Mouse (Mus musculus) olfactory bulb, adult 2 months (tissue): Measurements from ENCODE around the gene Top3b. TPM values are rescaled to one million over a fixed set of nuclear protein-coding genes. Genes with fewer than 3 reads are reported as not detected.

Experiments used
- H3K27ac ChIP-seq: fragments of 200-500 bp; 2 replicates; pipeline ENCODE4 v1.5.1; 2012; ENCODE audit warnings: low read depth, low read length; ENCODE audit not compliant: insufficient read depth
- H3K4me1 ChIP-seq: fragments of 200-500 bp; 2 replicates; pipeline ENCODE4 v1.6.1; 2012; ENCODE audit warnings: low read length; ENCODE audit not compliant: control insufficient read depth, insufficient read depth
- H3K4me3 ChIP-seq: fragments of 200-500 bp; 2 replicates; pipeline ENCODE4 v1.5.1; 2012; ENCODE audit warnings: mild to moderate bottlenecking, low read depth, low read length, moderate library complexity; ENCODE audit not compliant: insufficient read depth
- CTCF ChIP-seq: fragments of 200-500 bp; IDR thresholded peaks from 2 replicates; pipeline ENCODE4 v1.5.1; 2012; ENCODE audit warnings: low read depth, mild to moderate bottlenecking, low read length, moderate library complexity; ENCODE audit not compliant: insufficient read depth
- POLR2A ChIP-seq: fragments of 200-500 bp; IDR thresholded peaks from 2 replicates; pipeline ENCODE4 v1.6.1; 2012; ENCODE audit warnings: mild to moderate bottlenecking, low read depth, low read length, moderate library complexity; ENCODE audit not compliant: insufficient read depth
- WGBS: fragments of 180-500 bp; shearing (Covaris S2); methylation state at CpG from one replicate; pipeline ENCODE4 v1.1.7; 2018; 5-methylcytosine and 5-hydroxymethylcytosine counted together
- polyA plus RNA-seq: library from polyadenylated mRNA; stranded (reverse); fragments of >200 nt; gene quantifications from 2 replicates; pipeline ENCODE4 v1.2.4, GENCODE M21; 2012; ENCODE audit warnings: low replicate concordance; ENCODE audit not compliant: missing spikeins, insufficient read depth, insufficient read length

Gene Top3b
- polyA plus RNA-seq, 1 experiment, result not detected

GRCm38 (mm10) chr16:16896015-16896381 lies 25.5 kb downstream of the Top3b start:
- TF ChIP-seq POLR2A, result no peak
- Histone ChIP-seq H3K27ac (no peak overlapping the region), H3K4me3 (no peak overlapping the region), H3K4me1 (peaks cover 10% of the 10 kb centered on the region; the same call in 1 of the 2 replicates)
- WGBS, result 17% methylated on average over 4 of the region's 4 CpGs

GRCm38 (mm10) chr16:16896382-16897055 lies 26.0 kb downstream of the Top3b start, which contains the start of gene Ppm1f:
TSS of gene Ppm1f (plus strand) at chr16:16896469.
- peak; percentile 65; the same call in 1 of the 2 replicates for TF ChIP-seq POLR2A
- TF ChIP-seq CTCF, result peak; percentile 85
- Histone ChIP-seq H3K4me1 (peaks cover 10% of the 10 kb centered on the region; the same call in 1 of the 2 replicates), H3K27ac (peak within 1 kb of the TSS; percentile 17), H3K4me3 (peak within 1 kb of the TSS; percentile 68)
- WGBS, result under 1% methylated on average over 29 of the region's 29 CpGs

GRCm38 (mm10) chr16:16897056-16897584 lies 26.6 kb downstream of the Top3b start:
- TF ChIP-seq CTCF, result no peak
- TF ChIP-seq POLR2A, result no peak
- Histone ChIP-seq H3K4me1 (peaks cover 10% of the 10 kb centered on the region; the same call in 1 of the 2 replicates), H3K27ac (peak overlapping the region; percentile 17), H3K4me3 (peak overlapping the region; percentile 68)
- 19% methylated on average over 10 of the region's 10 CpGs for WGBS

- Histone ChIP-seq H3K27ac (no peak overlapping the region), H3K4me1 (peaks cover 8% of the 10 kb centered on the region; the same call in 1 of the 2 replicates), H3K4me3 (no peak overlapping the region)
- TF ChIP-seq POLR2A (no peak), CTCF (no peak)
- 76% methylated on average over 4 of the region's 4 CpGs for WGBS
Measured at GRCm38 (mm10) chr16:16902329-16902728, 31.8 kb downstream of the Top3b start.

GRCm38 (mm10) chr16:16903188-16903587 lies 32.7 kb downstream of the Top3b start:
- H3K4me1 ChIP-seq, result peaks cover 6% of the 10 kb centered on the region; the same call in 1 of the 2 replicates
- WGBS, result 81% methylated on average over 5 of the region's 5 CpGs
- no peak for TF ChIP-seq POLR2A
- no peak for TF ChIP-seq CTCF
- H3K27ac ChIP-seq, result no peak overlapping the region
- no peak overlapping the region for H3K4me3 ChIP-seq

GRCm38 (mm10) chr16:16907799-16908198 lies 37.3 kb downstream of the Top3b start:
- no peak overlapping the region for H3K27ac ChIP-seq
- H3K4me3 ChIP-seq, result no peak overlapping the region
- peaks cover 11% of the 10 kb centered on the region for H3K4me1 ChIP-seq
- WGBS, result 73% methylated on average over 6 of the region's 6 CpGs
- TF ChIP-seq POLR2A (no peak), CTCF (no peak)

- peak; percentile 93 for TF ChIP-seq CTCF
- TF ChIP-seq POLR2A, result no peak
- peaks cover 11% of the 10 kb centered on the region for H3K4me1 ChIP-seq
- H3K27ac ChIP-seq, result peak overlapping the region; percentile 19; the same call in 1 of the 2 replicates
- no peak overlapping the region for H3K4me3 ChIP-seq
- 34% methylated on average over 13 of the region's 13 CpGs for WGBS
Measured at GRCm38 (mm10) chr16:16911641-16912597, 41.4 kb downstream of the Top3b start.

GRCm38 (mm10) chr16:16913440-16913839 lies 42.9 kb downstream of the Top3b start:
- TF ChIP-seq POLR2A (no peak), CTCF (no peak)
- Histone ChIP-seq H3K4me3 (no peak overlapping the region), H3K4me1 (peaks cover 11% of the 10 kb centered on the region), H3K27ac (no peak overlapping the region)
- WGBS, result 82% methylated on average over 1 of the region's 1 CpGs

GRCm38 (mm10) chr16:16918441-16919117 lies 48.0 kb downstream of the Top3b start:
- TF ChIP-seq CTCF (no peak), POLR2A (no peak)
- H3K4me1 ChIP-seq, result peaks cover 11% of the 10 kb centered on the region
- no peak overlapping the region for H3K4me3 ChIP-seq
- H3K27ac ChIP-seq, result no peak overlapping the region
- WGBS, result 70% methylated on average over 7 of the region's 7 CpGs
